11 mouse cellular contexts compared by ENCODE assay signal in genomic region chr9:116252788-116253187, GRCm38 (mm10).
A peak's percentile ranks its signal among the peaks of the same experiment; 100 is the strongest.
DNase-seq lines count a peak whose midpoint lies in the region; ATAC-seq and TF ChIP-seq lines count a peak whose summit lies in the region.
"Had no signal": no experiment of that assay in that cellular context is flagged by ENCODE, and none has a peak within 500 bp of the region (broad histone marks: within the 10 kb centered on the region; RNA-seq: fewer than 3 reads in every experiment).

No protein-coding gene starts in this region.

- TF ChIP-seq CTCF in midbrain, postnatal 0 days (IDR thresholded peaks at IDR 0.05) = no peak

- 0 out of 2 replicates have a peak overlapping the region, but pooled peaks have one; percentile 60 for H3K27ac ChIP-seq in hindbrain, embryonic 12.5 days
- H3K27ac ChIP-seq in hindbrain, embryonic 16.5 days (ENCODE audit: low read depth, low read length) = no peak overlapping the region
- H3K27ac ChIP-seq in midbrain, embryonic 13.5 days = peak overlapping the region; percentile 9; the same call in 1 of the 2 replicates
- H3K27ac ChIP-seq in midbrain, postnatal 0 days (ENCODE audit: low read depth, low read length) = no peak overlapping the region
- H3K27ac ChIP-seq in embryonic facial prominence, embryonic 13.5 days = 0 out of 2 replicates have a peak overlapping the region, but pooled peaks have one; percentile 48
- H3K27ac ChIP-seq in forebrain, embryonic 16.5 days (ENCODE audit: low read length) = no peak overlapping the region
- H3K27ac ChIP-seq: embryonic facial prominence, embryonic 15.5 days; forebrain, embryonic 12.5 days; liver, embryonic 14.5 days had no signal

- no peak overlapping the region for H3K9ac ChIP-seq in hindbrain, embryonic 12.5 days
- no peak overlapping the region for H3K9ac ChIP-seq in hindbrain, embryonic 16.5 days (ENCODE audit: low read depth, low read length)
- H3K9ac ChIP-seq in midbrain, embryonic 13.5 days (replicated peaks) = no peak overlapping the region
- H3K9ac ChIP-seq in midbrain, postnatal 0 days (replicated peaks; ENCODE audit: low read length, poor library complexity, severe bottlenecking) = no peak overlapping the region
- peak overlapping the region; percentile 16; the same call in 1 of the 2 replicates for H3K9ac ChIP-seq in embryonic facial prominence, embryonic 13.5 days
- H3K9ac ChIP-seq in forebrain, embryonic 16.5 days (replicated peaks; ENCODE audit: low read depth, low read length) = no peak overlapping the region
- H3K9ac ChIP-seq: embryonic facial prominence, embryonic 15.5 days; forebrain, embryonic 12.5 days; liver, embryonic 14.5 days had no signal

- no peaks in the 10 kb centered on the region for H3K36me3 ChIP-seq in hindbrain, embryonic 12.5 days
- no peaks in the 10 kb centered on the region for H3K36me3 ChIP-seq in hindbrain, embryonic 16.5 days (ENCODE audit: control insufficient read depth, insufficient read depth, low read length)
- no peaks in the 10 kb centered on the region for H3K36me3 ChIP-seq in midbrain, embryonic 13.5 days
- no peaks in the 10 kb centered on the region for H3K36me3 ChIP-seq in midbrain, postnatal 0 days (ENCODE audit: insufficient read depth, low read length)
- H3K36me3 ChIP-seq in embryonic facial prominence, embryonic 13.5 days = no peaks in the 10 kb centered on the region
- no peaks in the 10 kb centered on the region for H3K36me3 ChIP-seq in forebrain, embryonic 16.5 days (ENCODE audit: control insufficient read depth, insufficient read depth)
- H3K36me3 ChIP-seq: embryonic facial prominence, embryonic 15.5 days; forebrain, embryonic 12.5 days had no signal

- no peak for ATAC-seq in hindbrain, embryonic 12.5 days (ENCODE audit: low FRiP score)
- ATAC-seq in hindbrain, embryonic 16.5 days = no peak; the same call in 1 of the 2 replicates
- no peak for ATAC-seq in midbrain, embryonic 13.5 days
- no peak for ATAC-seq in midbrain, postnatal 0 days (ENCODE audit: low FRiP score)
- ATAC-seq in embryonic facial prominence, embryonic 13.5 days (ENCODE audit: insufficient number of reproducible peaks, insufficient read depth, low FRiP score, low TSS enrichment, low read depth) = no peak
- ATAC-seq in forebrain, embryonic 16.5 days = no peak

- H3K4me2 ChIP-seq in hindbrain, embryonic 12.5 days (replicated peaks) = no peak overlapping the region
- no peak overlapping the region for H3K4me2 ChIP-seq in hindbrain, embryonic 16.5 days (ENCODE audit: low read length)
- H3K4me2 ChIP-seq in midbrain, embryonic 13.5 days (replicated peaks) = no peak overlapping the region
- H3K4me2 ChIP-seq in midbrain, postnatal 0 days (ENCODE audit: low read depth, low read length, poor library complexity, severe bottlenecking) = no peak overlapping the region
- H3K4me2 ChIP-seq in embryonic facial prominence, embryonic 13.5 days = no peak overlapping the region
- H3K4me2 ChIP-seq in forebrain, embryonic 16.5 days (ENCODE audit: low read length) = no peak overlapping the region
- H3K4me2 ChIP-seq: embryonic facial prominence, embryonic 15.5 days; forebrain, embryonic 12.5 days had no signal

- no peaks in the 10 kb centered on the region for H3K27me3 ChIP-seq in hindbrain, embryonic 12.5 days
- no peaks in the 10 kb centered on the region for H3K27me3 ChIP-seq in hindbrain, embryonic 16.5 days (replicated peaks; ENCODE audit: control insufficient read depth, insufficient read depth, low read length)
- no peaks in the 10 kb centered on the region for H3K27me3 ChIP-seq in midbrain, embryonic 13.5 days
- H3K27me3 ChIP-seq in midbrain, postnatal 0 days (ENCODE audit: insufficient read depth, low read length) = no peaks in the 10 kb centered on the region
- H3K27me3 ChIP-seq in embryonic facial prominence, embryonic 13.5 days = no peaks in the 10 kb centered on the region
- no peaks in the 10 kb centered on the region for H3K27me3 ChIP-seq in forebrain, embryonic 16.5 days (replicated peaks; ENCODE audit: control insufficient read depth, insufficient read depth, low read length)
- H3K27me3 ChIP-seq: embryonic facial prominence, embryonic 15.5 days; forebrain, embryonic 12.5 days had no signal

- DNase-seq in midbrain, postnatal 0 days (ENCODE audit: low spot score) = no peak
- no peak for DNase-seq in spleen, adult 12 weeks (ENCODE audit: low spot score)
- DNase-seq: cerebellum, postnatal 25 days had no signal

- H3K9me3 ChIP-seq in hindbrain, embryonic 12.5 days (replicated peaks) = no peaks in the 10 kb centered on the region
- no peaks in the 10 kb centered on the region for H3K9me3 ChIP-seq in hindbrain, embryonic 16.5 days (ENCODE audit: control insufficient read depth, low read length)
- no peaks in the 10 kb centered on the region for H3K9me3 ChIP-seq in midbrain, embryonic 13.5 days
- no peaks in the 10 kb centered on the region for H3K9me3 ChIP-seq in midbrain, postnatal 0 days (ENCODE audit: low read length)
- peaks cover 3% of the 10 kb centered on the region; the same call in 1 of the 2 replicates for H3K9me3 ChIP-seq in embryonic facial prominence, embryonic 13.5 days
- no peaks in the 10 kb centered on the region for H3K9me3 ChIP-seq in forebrain, embryonic 16.5 days (ENCODE audit: control insufficient read depth, low read length)
- H3K9me3 ChIP-seq: embryonic facial prominence, embryonic 15.5 days; forebrain, embryonic 12.5 days had no signal

- 83% methylated on average over 8 of the region's 8 CpGs for WGBS in hindbrain, embryonic 12.5 days
- 82% methylated on average over 8 of the region's 8 CpGs for WGBS in hindbrain, embryonic 16.5 days
- WGBS in midbrain, embryonic 13.5 days = 81% methylated on average over 8 of the region's 8 CpGs
- 81% methylated on average over 8 of the region's 8 CpGs for WGBS in midbrain, postnatal 0 days
- WGBS in embryonic facial prominence, embryonic 13.5 days = 75% methylated on average over 8 of the region's 8 CpGs
- 89% methylated on average over 8 of the region's 8 CpGs for WGBS in forebrain, embryonic 16.5 days

- no peak overlapping the region for H3K4me3 ChIP-seq in hindbrain, embryonic 12.5 days
- H3K4me3 ChIP-seq in hindbrain, embryonic 16.5 days (ENCODE audit: low read length) = no peak overlapping the region
- no peak overlapping the region for H3K4me3 ChIP-seq in midbrain, embryonic 13.5 days (replicated peaks)
- H3K4me3 ChIP-seq in midbrain, postnatal 0 days (ENCODE audit: low read depth, low read length) = no peak overlapping the region
- H3K4me3 ChIP-seq in embryonic facial prominence, embryonic 13.5 days = no peak overlapping the region
- no peak overlapping the region for H3K4me3 ChIP-seq in forebrain, embryonic 16.5 days (replicated peaks; ENCODE audit: low read length)
- H3K4me3 ChIP-seq: embryonic facial prominence, embryonic 15.5 days; forebrain, embryonic 12.5 days had no signal

- H3K4me1 ChIP-seq in hindbrain, embryonic 12.5 days = 0 out of 2 replicates have a peak, but pooled peaks cover 5% of the 10 kb centered on the region
- no peaks in the 10 kb centered on the region for H3K4me1 ChIP-seq in hindbrain, embryonic 16.5 days (ENCODE audit: control insufficient read depth, insufficient read depth, low read depth, low read length)
- H3K4me1 ChIP-seq in midbrain, embryonic 13.5 days (replicated peaks) = no peaks in the 10 kb centered on the region
- H3K4me1 ChIP-seq in midbrain, postnatal 0 days (ENCODE audit: insufficient read depth, low read length) = no peaks in the 10 kb centered on the region
- peaks cover 11% of the 10 kb centered on the region; the same call in 1 of the 2 replicates for H3K4me1 ChIP-seq in embryonic facial prominence, embryonic 13.5 days
- no peaks in the 10 kb centered on the region for H3K4me1 ChIP-seq in forebrain, embryonic 16.5 days (replicated peaks; ENCODE audit: control insufficient read depth, insufficient read depth, low read length)
- H3K4me1 ChIP-seq: forebrain, embryonic 12.5 days had no signal

Comparison
In these comparisons a context has a peak if more than half of its experiments do, and no peak if none do; other contexts are left out.
1. H3K27ac ChIP-seq: peak in hindbrain, embryonic 12.5 days (single experiment), midbrain, embryonic 13.5 days (single experiment) and embryonic facial prominence, embryonic 13.5 days (single experiment); none in hindbrain, embryonic 16.5 days (single experiment), midbrain, postnatal 0 days (single experiment) and forebrain, embryonic 16.5 days (single experiment).